Mouse (Mus musculus): ENCODE results near the gene Tpbgl.

DNA sequence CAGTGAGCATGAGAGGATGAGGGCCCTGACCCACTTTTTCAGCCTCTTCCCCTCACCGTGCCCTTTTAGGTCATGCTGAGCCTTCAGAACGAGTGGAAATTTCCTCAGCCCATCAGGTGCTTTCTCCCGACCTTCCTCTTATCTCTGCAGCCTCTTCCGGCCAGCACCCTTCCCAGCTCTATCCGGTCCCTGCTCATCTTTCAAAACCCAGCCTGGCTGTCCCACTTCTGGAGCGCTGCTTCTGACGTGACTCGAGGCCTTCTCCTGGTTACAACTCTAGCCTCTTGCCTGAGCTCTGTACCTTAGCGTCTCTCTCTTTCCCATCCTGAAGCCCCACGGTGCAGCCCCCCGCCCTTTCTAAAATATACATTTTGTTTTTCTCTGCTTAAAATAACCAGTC, 27.3 kb upstream of the Tpbgl start:
- TF ChIP-seq CTCF (IDR thresholded peaks at IDR 0.05; ENCODE audit: low read depth, low read length), result no peak
- no peak for TF ChIP-seq EP300 (IDR thresholded peaks at IDR 0.05; ENCODE audit: insufficient read depth, low read depth, low read length)
- TF ChIP-seq POLR2A (IDR thresholded peaks at IDR 0.05; ENCODE audit: insufficient read depth, low read length), result no peak
